Mouse (Mus musculus) hindbrain, embryonic 13.5 days (tissue): ENCODE results near the gene Parm1. TPM values are rescaled to one million over a fixed set of nuclear protein-coding genes. Genes with fewer than 3 reads are reported as not detected.

Experiments
- ATAC-seq: fragments of 200-750 bp; cut with Nextera tagmentation; 2 replicates; pipeline ENCODE4 v1.8.0; 2017; ENCODE audit warnings: moderate TSS enrichment; ENCODE audit not compliant: low FRiP score
- H3K27ac ChIP-seq: fragments of 300-500 bp; sonication (generic); 2 replicates; pipeline ENCODE4 v1.5.1; 2015; ENCODE audit warnings: inconsistent platforms, mild to moderate bottlenecking, moderate library complexity
- H3K27me3 ChIP-seq: fragments of 300-500 bp; sonication (generic); 2 replicates; pipeline ENCODE4 v1.6.1; 2015; ENCODE audit warnings: mild to moderate bottlenecking, inconsistent platforms
- H3K36me3 ChIP-seq: fragments of 300-500 bp; sonication (generic); 2 replicates; pipeline ENCODE4 v1.6.1; 2015; ENCODE audit warnings: mild to moderate bottlenecking, inconsistent platforms
- H3K4me1 ChIP-seq: fragments of 300-500 bp; sonication (generic); replicated peaks from 2 replicates; pipeline ENCODE4 v1.6.1; 2015; ENCODE audit warnings: inconsistent platforms
- H3K4me2 ChIP-seq: fragments of 300-500 bp; sonication (generic); 2 replicates; pipeline ENCODE4 v1.6.1; 2015; ENCODE audit warnings: inconsistent platforms, mild to moderate bottlenecking, moderate library complexity
- H3K4me3 ChIP-seq: fragments of 300-500 bp; sonication (generic); 2 replicates; pipeline ENCODE4 v1.5.1; 2015; ENCODE audit warnings: mild to moderate bottlenecking, inconsistent platforms
- H3K9ac ChIP-seq: fragments of 300-500 bp; sonication (generic); 2 replicates; pipeline ENCODE4 v1.6.1; 2015; ENCODE audit warnings: mild to moderate bottlenecking, inconsistent platforms
- H3K9me3 ChIP-seq: fragments of 300-500 bp; sonication (generic); 2 replicates; pipeline ENCODE4 v1.6.1; 2016; ENCODE audit warnings: inconsistent platforms
- WGBS: fragments of 180-500 bp; shearing (Covaris S2); methylation state at CpG from one replicate; pipeline ENCODE4 v1.1.7; 2015; 5-methylcytosine and 5-hydroxymethylcytosine counted together
- polyA plus RNA-seq: library from polyadenylated mRNA; unstranded; fragments of >200 nt; fragmentation: Nextera tagmentation; extraction: Ambion mirVana; gene quantifications from 2 replicates; pipeline ENCODE4 v1.2.1, GENCODE M21; 2015

The Parm1 gene
- polyA plus RNA-seq, 1 experiment from 2014 or later = 5.1 TPM

DNA sequence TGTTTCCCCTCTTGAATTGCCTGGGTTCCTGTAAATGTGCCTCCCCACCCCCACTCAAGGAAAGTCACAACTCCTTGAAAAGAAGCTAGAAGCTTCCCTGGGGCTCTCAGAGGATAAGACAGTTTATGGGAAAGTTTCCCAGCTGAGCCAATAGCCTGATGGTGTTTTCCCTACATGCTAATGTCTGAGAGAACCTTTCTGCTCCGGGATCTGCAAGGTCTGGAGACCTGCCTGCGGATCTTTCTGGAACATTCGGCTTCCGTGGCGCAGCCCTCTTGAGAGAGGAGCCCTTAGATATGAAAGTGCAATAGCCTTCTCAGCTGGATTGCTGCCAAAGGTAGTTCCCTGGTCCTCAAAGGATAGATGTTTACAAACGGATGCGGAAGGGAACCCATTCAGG, 1.5 kb downstream of the Parm1 start:
- Histone ChIP-seq H3K9ac (no peak overlapping the region), H3K4me3 (peak overlapping the region; percentile 55), H3K4me2 (peak overlapping the region; percentile 96), H3K9me3 (no peaks in the 10 kb centered on the region), H3K27me3 (peaks cover 14% of the 10 kb centered on the region), H3K27ac (no peak overlapping the region), H3K36me3 (no peaks in the 10 kb centered on the region), H3K4me1 (peaks cover 23% of the 10 kb centered on the region)
- WGBS = 26% methylated on average over 7 of the region's 7 CpGs
- ATAC-seq = no peak

DNA sequence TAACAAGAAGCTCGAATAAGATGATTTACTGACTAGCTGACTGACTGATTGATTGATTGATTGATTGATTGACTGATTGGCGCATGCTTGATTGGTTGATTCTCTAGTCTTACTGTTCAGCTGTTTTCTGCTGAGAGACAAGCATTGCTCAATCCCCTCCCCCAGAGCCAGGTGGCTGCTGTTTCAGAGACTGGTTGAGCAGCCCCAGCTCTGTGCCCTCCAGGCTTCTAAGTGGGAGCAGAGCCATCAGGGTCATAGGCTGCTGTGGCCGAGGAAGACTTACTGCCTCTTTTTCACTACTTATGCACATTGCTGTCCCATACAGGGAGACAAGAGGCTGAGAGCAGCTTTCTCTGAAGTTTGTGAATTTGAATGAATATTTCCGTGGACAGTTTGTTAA, 2.1 kb downstream of the Parm1 start:
- H3K36me3 ChIP-seq = no peaks in the 10 kb centered on the region
- H3K27me3 ChIP-seq = peaks cover 14% of the 10 kb centered on the region
- H3K9ac ChIP-seq = no peak overlapping the region
- no peak overlapping the region for H3K4me3 ChIP-seq
- no peak overlapping the region for H3K27ac ChIP-seq
- H3K4me1 ChIP-seq = peaks cover 23% of the 10 kb centered on the region
- 52% methylated on average over 4 of the region's 4 CpGs for WGBS
- no peaks in the 10 kb centered on the region for H3K9me3 ChIP-seq
- H3K4me2 ChIP-seq = 0 out of 2 replicates have a peak overlapping the region, but pooled peaks have one; percentile 96
- ATAC-seq = no peak

DNA sequence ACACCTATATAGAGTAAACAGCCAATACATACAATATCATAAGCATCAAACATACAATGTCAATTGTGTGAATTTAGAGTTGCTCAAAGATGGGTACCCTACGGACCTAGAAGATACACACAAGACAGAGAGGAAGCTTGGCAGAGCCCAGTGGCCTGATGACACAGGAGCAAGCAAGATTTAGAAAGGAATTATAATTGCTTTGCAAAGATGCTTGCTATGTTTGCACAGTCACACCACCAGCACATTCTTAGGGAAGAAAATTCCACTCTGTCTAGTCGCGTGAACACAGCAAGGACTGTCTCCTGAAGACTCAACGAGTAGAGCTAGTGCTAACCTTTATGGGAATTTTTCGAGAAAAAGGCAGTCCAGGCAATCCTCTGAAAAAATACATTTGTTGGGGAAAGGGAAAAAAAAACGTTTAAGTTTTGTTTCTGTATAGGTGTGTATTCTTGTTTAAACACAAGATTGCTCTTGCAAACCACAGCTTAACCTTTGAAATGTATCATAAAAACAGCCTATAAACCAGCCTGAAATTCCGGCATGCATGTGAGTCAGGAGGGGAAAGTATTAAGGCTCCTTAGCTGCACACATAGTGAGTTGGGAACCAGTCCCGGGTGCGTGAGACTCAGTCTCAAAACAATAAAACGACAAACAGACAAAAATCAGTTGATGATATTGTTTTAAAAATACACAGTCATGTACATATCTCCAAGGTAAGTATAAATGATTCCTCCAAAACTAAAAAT, 15.5 kb downstream of the Parm1 start:
- H3K9ac ChIP-seq = no peak overlapping the region
- no peaks in the 10 kb centered on the region for H3K9me3 ChIP-seq
- no peak for ATAC-seq
- H3K27me3 ChIP-seq = no peaks in the 10 kb centered on the region
- H3K4me2 ChIP-seq = no peak overlapping the region
- no peak overlapping the region for H3K27ac ChIP-seq
- H3K36me3 ChIP-seq = no peaks in the 10 kb centered on the region
- no peaks in the 10 kb centered on the region for H3K4me1 ChIP-seq
- 87% methylated on average over 10 of the region's 10 CpGs for WGBS
- no peak overlapping the region for H3K4me3 ChIP-seq

DNA sequence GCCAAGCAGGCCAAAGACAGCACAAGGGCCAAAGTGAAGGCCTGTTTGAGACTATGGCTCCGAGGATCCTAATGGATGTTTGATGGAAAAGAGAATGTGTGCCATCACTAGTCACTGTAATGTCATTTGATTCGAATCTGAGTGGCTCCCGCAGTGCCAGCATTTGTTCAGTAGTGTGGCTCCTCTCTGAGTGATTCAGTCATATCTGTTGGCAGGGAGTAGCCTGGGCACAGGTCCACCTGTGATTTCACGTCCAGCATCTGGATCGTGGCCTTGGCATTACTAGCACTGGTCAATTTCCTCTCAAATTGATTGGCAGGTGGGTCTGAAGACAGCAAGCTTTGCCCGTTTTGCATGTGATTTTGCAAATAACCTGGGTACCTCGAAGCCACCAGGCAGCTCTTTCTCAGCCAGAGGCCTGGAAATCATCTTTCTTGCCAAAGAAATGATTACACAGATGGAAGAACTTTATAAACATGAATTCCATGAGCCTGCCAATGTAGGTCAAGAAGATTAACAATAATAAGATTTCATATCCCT, 41.7 kb downstream of the Parm1 start:
- Histone ChIP-seq H3K9ac (no peak overlapping the region), H3K9me3 (no peaks in the 10 kb centered on the region), H3K4me2 (no peak overlapping the region), H3K4me1 (no peaks in the 10 kb centered on the region), H3K27ac (no peak overlapping the region), H3K36me3 (no peaks in the 10 kb centered on the region), H3K27me3 (no peaks in the 10 kb centered on the region), H3K4me3 (no peak overlapping the region)
- ATAC-seq = no peak
- WGBS = 84% methylated on average over 7 of the region's 7 CpGs

DNA sequence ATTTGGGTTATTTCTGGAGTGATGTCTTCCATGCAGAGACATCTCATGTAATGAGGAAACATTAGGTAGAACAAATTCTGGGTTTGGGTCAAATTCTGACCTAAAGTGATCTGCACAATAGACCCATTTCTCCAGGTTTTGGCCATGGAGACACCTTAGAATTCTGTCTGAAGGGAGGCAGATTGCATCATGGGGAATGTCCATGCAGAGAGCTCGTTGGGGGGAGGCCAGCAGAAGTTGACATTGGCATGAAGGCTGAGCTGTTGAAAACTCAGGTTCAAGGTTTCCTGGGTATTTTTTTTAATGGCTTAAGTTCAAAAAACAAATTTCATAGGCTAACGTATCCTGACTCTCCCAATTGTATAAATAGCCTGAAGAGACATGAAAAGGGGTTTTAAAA, 42.3 kb downstream of the Parm1 start:
- H3K4me2 ChIP-seq = no peak overlapping the region
- no peak overlapping the region for H3K4me3 ChIP-seq
- no peak overlapping the region for H3K9ac ChIP-seq
- H3K9me3 ChIP-seq = no peaks in the 10 kb centered on the region
- ATAC-seq = no peak
- no peak overlapping the region for H3K27ac ChIP-seq
- H3K4me1 ChIP-seq = no peaks in the 10 kb centered on the region
- no peaks in the 10 kb centered on the region for H3K27me3 ChIP-seq
- 83% methylated on average over 2 of the region's 2 CpGs for WGBS
- H3K36me3 ChIP-seq = no peaks in the 10 kb centered on the region

DNA sequence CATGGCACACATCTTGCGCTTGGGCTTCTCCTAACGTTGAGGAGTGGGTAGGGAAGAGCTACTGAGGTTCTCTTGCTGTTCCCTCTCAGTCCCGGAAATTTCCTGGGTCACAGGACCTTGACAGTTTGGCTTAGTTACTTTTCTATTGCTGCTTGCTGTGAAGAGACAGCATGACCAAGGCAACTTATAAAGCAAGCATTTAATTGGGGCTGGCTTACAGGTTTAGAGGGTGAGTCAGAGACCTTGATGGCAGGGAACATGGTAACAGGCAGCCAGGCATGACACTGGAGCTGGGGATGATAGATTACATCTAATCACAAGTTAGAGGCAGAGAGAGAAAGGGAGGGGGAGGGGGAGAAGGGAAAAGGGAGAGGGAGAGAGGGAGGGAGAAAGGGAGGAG, 44.0 kb downstream of the Parm1 start:
- WGBS = 82% methylated on average over 3 of the region's 3 CpGs
- no peak overlapping the region for H3K4me3 ChIP-seq

DNA sequence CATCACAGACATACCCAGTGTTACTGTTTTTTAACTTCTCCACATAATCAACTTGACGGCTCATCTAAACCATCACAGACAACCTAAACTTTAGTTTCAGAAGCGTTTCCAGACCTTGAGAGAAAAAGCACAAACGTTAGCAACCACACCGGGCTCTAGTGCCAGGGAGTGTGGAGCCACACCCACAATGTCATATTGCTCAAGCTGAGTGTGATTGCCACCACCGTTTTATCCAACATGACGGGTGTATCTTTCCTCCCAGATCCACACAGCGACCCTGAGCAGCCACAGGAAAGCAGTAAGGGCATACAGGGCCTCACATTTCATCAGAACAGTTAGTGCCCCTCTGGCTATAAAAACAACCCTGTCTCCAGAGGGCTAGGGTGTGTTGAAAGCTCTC, 45.1 kb downstream of the Parm1 start:
- 83% methylated on average over 7 of the region's 7 CpGs for WGBS
- H3K27ac ChIP-seq = no peak overlapping the region
- ATAC-seq = no peak
- H3K27me3 ChIP-seq = no peaks in the 10 kb centered on the region
- no peak overlapping the region for H3K9ac ChIP-seq
- H3K4me2 ChIP-seq = no peak overlapping the region
- no peaks in the 10 kb centered on the region for H3K9me3 ChIP-seq
- H3K36me3 ChIP-seq = no peaks in the 10 kb centered on the region
- no peak overlapping the region for H3K4me3 ChIP-seq
- no peaks in the 10 kb centered on the region for H3K4me1 ChIP-seq

More for the DNA sequence above, 44.0 kb downstream of the Parm1 start:
- no peaks in the 10 kb centered on the region for H3K9me3 ChIP-seq
- H3K27me3 ChIP-seq = no peaks in the 10 kb centered on the region
- ATAC-seq = no peak
- H3K4me1 ChIP-seq = no peaks in the 10 kb centered on the region
- no peak overlapping the region for H3K4me2 ChIP-seq
- no peaks in the 10 kb centered on the region for H3K36me3 ChIP-seq
- no peak overlapping the region for H3K27ac ChIP-seq
- H3K9ac ChIP-seq = no peak overlapping the region

DNA sequence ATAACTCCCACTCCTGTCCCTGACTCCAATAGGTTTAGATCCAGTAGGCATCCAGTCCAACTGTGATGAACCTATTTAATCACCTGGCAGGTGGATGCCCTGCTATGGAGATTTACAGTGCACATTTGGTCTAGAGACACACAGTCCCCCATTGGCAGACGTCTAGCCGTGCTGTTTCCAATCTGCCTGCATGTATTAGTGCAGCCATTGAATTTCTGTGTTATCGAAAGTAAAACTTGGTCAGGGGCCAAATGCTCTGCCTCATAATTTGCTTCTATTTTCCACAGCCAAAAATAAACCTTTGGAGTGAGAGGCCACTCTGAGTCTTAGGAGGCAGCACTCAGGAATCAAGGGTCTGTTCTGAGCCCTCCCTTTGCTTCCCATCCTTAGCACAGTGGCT, 46.6 kb downstream of the Parm1 start:
- WGBS = 84% methylated on average over 3 of the region's 3 CpGs
- no peak for ATAC-seq
- Histone ChIP-seq H3K4me1 (no peaks in the 10 kb centered on the region), H3K4me2 (no peak overlapping the region), H3K9ac (no peak overlapping the region), H3K36me3 (no peaks in the 10 kb centered on the region), H3K27ac (no peak overlapping the region), H3K27me3 (no peaks in the 10 kb centered on the region), H3K4me3 (no peak overlapping the region), H3K9me3 (no peaks in the 10 kb centered on the region)

DNA sequence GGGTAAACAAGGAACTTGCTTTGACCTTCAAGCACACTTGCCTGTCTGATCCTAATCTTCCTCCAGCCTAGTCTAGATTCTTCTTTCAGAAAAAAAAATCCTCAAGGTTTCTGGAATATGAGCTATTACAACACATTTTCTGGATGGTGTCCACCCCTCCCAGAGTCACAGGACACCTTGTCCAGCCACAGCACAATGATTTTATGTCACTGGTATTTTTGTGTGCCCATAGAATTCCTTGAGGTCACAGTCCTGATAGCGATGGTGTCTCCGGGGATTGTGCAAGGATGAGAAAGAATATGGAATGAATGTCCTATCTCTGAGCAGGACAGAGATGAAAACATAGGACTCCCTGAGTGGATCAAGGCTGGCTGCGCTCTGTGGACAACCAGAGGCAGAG, 48.0 kb downstream of the Parm1 start:
- no peaks in the 10 kb centered on the region for H3K27me3 ChIP-seq
- no peaks in the 10 kb centered on the region for H3K4me1 ChIP-seq
- no peak overlapping the region for H3K4me3 ChIP-seq
- no peak for ATAC-seq
- H3K4me2 ChIP-seq = no peak overlapping the region
- H3K27ac ChIP-seq = no peak overlapping the region
- no peaks in the 10 kb centered on the region for H3K36me3 ChIP-seq
- 89% methylated on average over 3 of the region's 3 CpGs for WGBS
- no peak overlapping the region for H3K9ac ChIP-seq
- no peaks in the 10 kb centered on the region for H3K9me3 ChIP-seq

DNA sequence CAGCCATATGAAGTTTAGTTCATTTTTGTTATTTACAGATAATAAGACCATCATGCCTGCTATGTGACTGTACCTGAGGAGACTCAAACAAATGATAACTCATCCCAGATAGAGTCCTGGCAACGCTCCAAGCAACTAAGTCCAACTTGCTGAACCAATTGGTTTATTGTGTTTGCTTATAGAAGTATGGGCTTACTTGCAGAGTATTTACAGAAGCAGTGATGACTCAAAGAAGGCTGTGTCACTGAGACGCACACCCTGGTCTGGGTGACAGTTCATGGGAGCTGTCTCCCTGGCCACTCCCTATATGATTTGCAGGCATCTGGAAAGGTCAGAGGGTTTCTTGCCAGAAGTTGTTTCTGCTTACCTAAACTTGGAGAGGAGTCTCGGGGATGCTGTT, 49.2 kb downstream of the Parm1 start:
- Histone ChIP-seq H3K9ac (no peak overlapping the region), H3K4me3 (no peak overlapping the region), H3K27ac (no peak overlapping the region), H3K4me1 (no peaks in the 10 kb centered on the region), H3K4me2 (no peak overlapping the region), H3K9me3 (no peaks in the 10 kb centered on the region), H3K27me3 (no peaks in the 10 kb centered on the region), H3K36me3 (no peaks in the 10 kb centered on the region)
- WGBS = 80% methylated on average over 3 of the region's 3 CpGs
- ATAC-seq = no peak

DNA sequence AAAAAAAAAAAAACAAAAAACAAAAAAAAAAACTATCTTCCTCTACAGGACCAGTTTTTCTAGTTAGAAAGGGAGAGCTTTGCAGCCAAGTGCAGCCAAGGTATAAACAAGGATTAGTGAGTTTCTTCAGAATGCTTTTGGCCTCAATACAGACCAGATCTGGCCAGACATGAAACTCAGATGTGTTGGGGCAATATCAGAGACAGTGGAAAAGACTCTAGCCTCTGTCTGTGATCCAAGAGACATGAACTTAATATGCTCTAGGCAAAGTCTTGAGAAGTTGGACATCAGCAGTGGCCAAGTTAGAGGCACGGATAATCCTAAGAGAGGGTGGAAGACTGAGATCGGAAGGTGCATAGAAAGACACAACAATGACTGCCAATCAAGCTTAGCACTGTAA, 56.8 kb downstream of the Parm1 start:
- 82% methylated on average over 2 of the region's 2 CpGs for WGBS
- Histone ChIP-seq H3K4me1 (no peaks in the 10 kb centered on the region), H3K9ac (no peak overlapping the region), H3K36me3 (no peaks in the 10 kb centered on the region), H3K27me3 (no peaks in the 10 kb centered on the region), H3K4me3 (no peak overlapping the region), H3K4me2 (no peak overlapping the region), H3K27ac (no peak overlapping the region), H3K9me3 (no peaks in the 10 kb centered on the region)
- no peak for ATAC-seq

DNA sequence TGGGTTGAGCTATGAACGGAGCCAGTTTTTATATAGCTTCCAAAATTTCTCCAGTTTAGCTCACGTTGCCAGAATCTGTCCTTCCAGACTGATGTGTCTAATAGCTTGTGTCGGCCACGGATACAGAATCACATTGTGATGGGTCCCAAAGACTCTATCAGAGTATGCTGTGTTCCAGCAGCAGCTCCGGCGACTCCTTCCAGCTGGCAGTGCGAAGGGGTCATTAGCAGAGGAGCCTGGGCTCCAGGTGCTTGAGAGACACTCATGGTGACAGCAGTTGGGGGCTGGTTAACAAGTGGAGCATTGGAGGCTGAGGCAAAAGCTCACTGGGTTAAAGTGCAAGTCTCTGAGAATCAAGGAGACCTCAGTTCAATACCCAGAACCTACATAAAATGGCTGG, 61.5 kb downstream of the Parm1 start:
- Histone ChIP-seq H3K4me2 (no peak overlapping the region), H3K27me3 (no peaks in the 10 kb centered on the region), H3K36me3 (no peaks in the 10 kb centered on the region), H3K27ac (no peak overlapping the region), H3K9ac (no peak overlapping the region), H3K9me3 (no peaks in the 10 kb centered on the region), H3K4me1 (no peaks in the 10 kb centered on the region), H3K4me3 (no peak overlapping the region)
- 86% methylated on average over 7 of the region's 7 CpGs for WGBS
- no peak for ATAC-seq

DNA sequence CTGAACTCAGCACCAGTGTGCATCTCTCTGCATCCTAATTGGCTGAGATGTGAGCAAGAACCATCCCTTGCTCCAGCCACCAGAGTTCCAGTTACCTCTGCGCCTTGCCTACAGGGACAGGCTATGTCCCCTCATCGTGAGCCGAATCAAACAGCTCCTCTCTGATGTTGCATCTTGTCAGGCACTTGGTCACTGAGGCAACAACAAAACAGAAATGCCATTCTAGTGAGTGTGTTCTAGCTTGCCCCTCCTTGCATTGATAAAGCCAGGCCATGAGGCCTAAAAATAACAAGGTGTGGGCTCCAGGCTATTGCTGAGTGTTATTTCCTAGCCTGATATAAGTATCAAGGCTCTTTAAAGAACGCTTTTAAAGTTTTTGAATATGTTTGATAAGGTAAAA, 64.4 kb downstream of the Parm1 start:
- Histone ChIP-seq H3K36me3 (no peaks in the 10 kb centered on the region), H3K9me3 (no peaks in the 10 kb centered on the region), H3K4me3 (no peak overlapping the region), H3K9ac (no peak overlapping the region), H3K27me3 (no peaks in the 10 kb centered on the region), H3K27ac (no peak overlapping the region), H3K4me1 (no peaks in the 10 kb centered on the region), H3K4me2 (no peak overlapping the region)
- no peak for ATAC-seq
- 97% methylated on average over 4 of the region's 4 CpGs for WGBS
